Mouse (Mus musculus): ENCODE results near the gene Hoxd3. TPM values are rescaled to one million over a fixed set of nuclear protein-coding genes. Genes with fewer than 3 reads are reported as not detected.

The Hoxd3 gene
- total RNA-seq, 1 experiment from 2014 or later = 0.85 TPM

Small RNAs within 50 kb of the gene (microRNA-seq; reads per million reads assigned to microRNA genes)
- 0 reads per million in 2 experiments for gene Gm44463
- 14,973 to 18,108 reads per million in 2 experiments for gene Mir10b

Other genes starting within 250 kb of the Hoxd3 start
- 12.8 and 13.5 TPM in 2 replicates for gene Lnpk, start 132.5 kb upstream of the Hoxd3 start, total RNA-seq (2021)
- gene Evx2, start 52.4 kb upstream of the Hoxd3 start, total RNA-seq (2021) = not detected in 2 replicates
- gene Hoxd13, start 43.6 kb upstream of the Hoxd3 start, total RNA-seq (2021) = not detected in 2 replicates
- gene Hoxd12, start 36.9 kb upstream of the Hoxd3 start, total RNA-seq (2021) = not detected in 2 replicates
- gene Hoxd11, start 32.4 kb upstream of the Hoxd3 start, total RNA-seq (2021) = not detected in 2 replicates
- gene Hoxd10, start 20.0 kb upstream of the Hoxd3 start, total RNA-seq (2021) = 0.71 TPM in 1 of 2 replicates, not detected in the other
- gene Hoxd9, start 14.2 kb upstream of the Hoxd3 start, total RNA-seq (2021) = 3.8 and 5.8 TPM in 2 replicates
- 24.6 and 24.9 TPM in 2 replicates for gene Hoxd8, start 7.3 kb upstream of the Hoxd3 start, total RNA-seq (2021)
- 13.9 and 17.8 TPM in 2 replicates for gene Hoxd4, start within 50 bp of the Hoxd3 start, total RNA-seq (2021)
- gene Gm28230, start 14.8 kb downstream of the Hoxd3 start, total RNA-seq (2021) = 1.4 and 1.7 TPM in 2 replicates
- gene Hoxd1, start 51.1 kb downstream of the Hoxd3 start, total RNA-seq (2021) = not detected in 2 replicates
- gene Mtx2, start 113.9 kb downstream of the Hoxd3 start, total RNA-seq (2021) = 99.7 and 107 TPM in 2 replicates